Mouse (Mus musculus): ENCODE data around the gene Rhog.

- TF ChIP-seq EP300 (IDR thresholded peaks at IDR 0.05; ENCODE audit: low read depth): no peak
- no peak for TF ChIP-seq CTCF (IDR thresholded peaks at IDR 0.05; ENCODE audit: low read depth)
Measured at GRCm38 (mm10) chr7:102289466-102289865, 33.6 kb upstream of the Rhog start.
